In the genomic region with DNA sequence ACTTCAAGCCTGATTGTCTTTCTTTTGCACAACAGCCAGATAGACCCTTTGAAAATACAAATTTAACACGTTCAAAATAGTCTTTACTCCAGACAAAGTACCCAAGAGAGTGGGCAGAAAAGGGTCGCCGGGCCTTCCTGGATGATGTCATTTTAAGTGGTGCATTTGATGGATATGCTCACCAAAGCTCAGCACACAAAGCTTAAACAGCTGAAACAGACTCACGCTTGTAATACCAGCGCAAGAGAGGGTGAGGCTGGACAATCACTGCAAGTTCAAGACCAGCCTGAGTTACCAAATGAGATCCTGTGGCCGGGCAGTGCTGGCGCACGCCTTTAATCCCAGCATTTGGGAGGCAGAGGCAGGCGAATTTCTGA, we compare ENCODE assay signal across 9 mouse cellular contexts. TPM values are rescaled to one million over a fixed set of nuclear protein-coding genes. Genes with fewer than 3 reads are reported as not detected.
DNase-seq lines count a peak whose midpoint lies in the region; ATAC-seq and TF ChIP-seq lines count a peak whose summit lies in the region.
"Had no signal": no experiment of that assay in that cellular context is flagged by ENCODE, and none has a peak within 500 bp of the region (broad histone marks: within the 10 kb centered on the region; RNA-seq: fewer than 3 reads in every experiment).

No protein-coding gene starts in this region.

- intact Hi-C loops in gastrocnemius, adult 2 months (cut with DNase I): no loop called here

- 34% methylated on average over 9 of the region's 9 CpGs for WGBS in hindbrain, embryonic 10.5 days
- 35% methylated on average over 9 of the region's 9 CpGs for WGBS in liver, embryonic 15.5 days (ENCODE audit: insufficient replicate concordance)

- no peaks in the 10 kb centered on the region for H3K27me3 ChIP-seq in CH12.LX (replicated peaks)
- H3K27me3 ChIP-seq in hindbrain, embryonic 10.5 days (ENCODE audit: insufficient read depth, poor library complexity, severe bottlenecking): no peaks in the 10 kb centered on the region; the same call in 1 of the 2 replicates
- H3K27me3 ChIP-seq in liver, embryonic 15.5 days: no peaks in the 10 kb centered on the region; the same call in 1 of the 2 replicates

- no peak for TF ChIP-seq POLR2A in CH12.LX (IDR thresholded peaks at IDR 0.05; ENCODE audit: low read depth, low read length)

- H3K36me3 ChIP-seq in CH12.LX (replicated peaks in 1 of 2; ENCODE audit: control insufficient read depth in 1 of 2, insufficient read depth in 1 of 2, low read length in 1 of 2): peaks cover 9 to 28% of the 10 kb centered on the region in 2 experiments
- H3K36me3 ChIP-seq in hindbrain, embryonic 10.5 days: peaks cover 22% of the 10 kb centered on the region
- H3K36me3 ChIP-seq in liver, embryonic 15.5 days (replicated peaks): peaks cover 5% of the 10 kb centered on the region; the same call in 1 of the 2 replicates

- no peaks in the 10 kb centered on the region for H3K9me3 ChIP-seq in CH12.LX (replicated peaks; ENCODE audit: low read length)
- no peaks in the 10 kb centered on the region for H3K9me3 ChIP-seq in hindbrain, embryonic 10.5 days
- H3K9me3 ChIP-seq in liver, embryonic 15.5 days (replicated peaks): no peaks in the 10 kb centered on the region

- no peak for TF ChIP-seq CTCF in gastrocnemius, adult 2 months (IDR thresholded peaks at IDR 0.05)
- no peak for TF ChIP-seq CTCF in CH12.LX (conservative IDR thresholded peaks at IDR 0.05 in 1 of 2, IDR thresholded peaks at IDR 0.05 in 1 of 2; ENCODE audit: low read depth in 2 of 2, low read length in 2 of 2)

- H3K4me1 ChIP-seq in CH12.LX (ENCODE audit: control insufficient read depth in 1 of 2, insufficient read depth in 2 of 2): peaks cover 22 to 57% of the 10 kb centered on the region in 2 experiments
- H3K4me1 ChIP-seq in hindbrain, embryonic 10.5 days (replicated peaks): peaks cover 31% of the 10 kb centered on the region
- H3K4me1 ChIP-seq in liver, embryonic 15.5 days (replicated peaks): peaks cover 53% of the 10 kb centered on the region

- DNase-seq in gastrocnemius, adult 2 months: no peak
- no peak for DNase-seq in gastrocnemius, adult 8-10 months (ENCODE audit: low spot score in 2 of 2)
- DNase-seq in CH12.LX (ENCODE audit: extremely low read depth) (no peak), MN1 (ENCODE audit: low spot score) (no peak)
- no peak for DNase-seq in hindbrain, embryonic 10.5 days (ENCODE audit: low spot score)
- no peak for DNase-seq in right cerebral cortex, postnatal 10 days (ENCODE audit: low spot score in 2 of 2)

- H3K9ac ChIP-seq in CH12.LX (ENCODE audit: insufficient read depth, low read depth): no peak overlapping the region
- H3K9ac ChIP-seq in liver, embryonic 15.5 days: no peak overlapping the region

- H3K27ac ChIP-seq in gastrocnemius, adult 2 months: no peak overlapping the region
- 0 out of 2 replicates have a peak overlapping the region, but pooled peaks have one; percentile 20 for H3K27ac ChIP-seq in CH12.LX (ENCODE audit: insufficient read depth, low read depth)
- H3K27ac ChIP-seq in hindbrain, embryonic 10.5 days: peak overlapping the region; percentile 87
- H3K27ac ChIP-seq in liver, embryonic 15.5 days (replicated peaks): no peak overlapping the region

- in situ Hi-C loops in CH12.LX (cut with MboI; ENCODE audit: low pct_ligation_motif_present, low pct_unique_long_range_greater_than_20kb, low sequenced_read_pairs): no loop called here

- ATAC-seq in liver, embryonic 15.5 days (ENCODE audit: insufficient read depth): no peak
- no peak for ATAC-seq in megakaryocyte-erythroid progenitor cell, adult 5-6 weeks (replicated peaks; ENCODE audit: low FRiP score, low TSS enrichment, poor library complexity, severe bottlenecking)

- TF ChIP-seq RAD21 in CH12.LX (IDR thresholded peaks at IDR 0.05; ENCODE audit: low read depth, low read length): no peak

- peaks cover 27% of the 10 kb centered on the region for H3K79me2 ChIP-seq in CH12.LX (replicated peaks; ENCODE audit: control insufficient read depth, extremely low read depth, insufficient read depth, poor library complexity, severe bottlenecking)

- peak overlapping the region; percentile 92 for H3K4me3 ChIP-seq in gastrocnemius, adult 2 months
- no peak overlapping the region for H3K4me3 ChIP-seq in CH12.LX (replicated peaks in 1 of 3; ENCODE audit: low read depth in 2 of 3, low read length in 2 of 3, poor library complexity in 1 of 3)
- peak overlapping the region; percentile 80 for H3K4me3 ChIP-seq in hindbrain, embryonic 10.5 days
- peak overlapping the region; percentile 4; the same call in 1 of the 2 replicates for H3K4me3 ChIP-seq in liver, embryonic 15.5 days (replicated peaks)

- dilution Hi-C loops in CH12.LX (cut with MboI; ENCODE audit: extremely low pct_ligation_motif_present, extremely low pct_unique_long_range_greater_than_20kb, low sequenced_read_pairs): no loop called here

- H3K4me2 ChIP-seq in CH12.LX (ENCODE audit: insufficient read depth, low read depth, poor library complexity, severe bottlenecking): peak overlapping the region; percentile 55; the same call in 1 of the 2 replicates
- H3K4me2 ChIP-seq in liver, embryonic 15.5 days: peak overlapping the region; percentile 100

- TF ChIP-seq EP300 in CH12.LX (IDR thresholded peaks at IDR 0.05; ENCODE audit: low read length): no peak

TF ChIP-seq in CH12.LX, 34 proteins besides CTCF, POLR2A, EP300 and RAD21 (continues in another document):
- TF ChIP-seq NRF1 (IDR thresholded peaks at IDR 0.05; ENCODE audit: low read depth, low read length) (no peak), BHLHE40 (IDR thresholded peaks at IDR 0.05; ENCODE audit: low read depth, low read length) (no peak), MXI1 (IDR thresholded peaks at IDR 0.05; ENCODE audit: low read depth, low read length) (no peak), USF1 (IDR thresholded peaks at IDR 0.05; ENCODE audit: low read depth, low read length) (no peak), CHD2 (IDR thresholded peaks at IDR 0.05; ENCODE audit: low read length) (no peak), PAX5 (IDR thresholded peaks at IDR 0.05; ENCODE audit: low read length) (no peak), POLR2AphosphoS2 (IDR thresholded peaks at IDR 0.05; ENCODE audit: low read depth, low read length) (no peak), HCFC1 (IDR thresholded peaks at IDR 0.05; ENCODE audit: low read depth, low read length) (no peak), JUND (conservative IDR thresholded peaks at IDR 0.05; ENCODE audit: low read depth, low read length) (no peak)

RNA-seq across cellular contexts. Expression of a gene that starts 0.4 kb away (rescaled TPM):
- 1 to 10 TPM; 6.4 to 7.6 TPM for total RNA-seq in gastrocnemius, adult 2 months (2021)
- 10 to 100 TPM in 1 of 4 experiments, 1 to 10 TPM in 3; 7.2 to 10.2 (median 8.2) TPM for total RNA-seq in gastrocnemius, adult 8-10 months (2022)
- 59.3 and 64.9 TPM in 2 replicates for total RNA-seq in CH12.LX (2012; rRNA removed)
- total RNA-seq in CH12.LX (2014; rRNA removed): 40.5 and 40.7 TPM in 2 replicates
- 153 and 224 TPM in 2 replicates for polyA plus RNA-seq in CH12.LX (2012; ENCODE audit: insufficient read length, low read depth)
- polyA plus RNA-seq in hindbrain, embryonic 10.5 days (2016; fragmentation: Nextera tagmentation; extraction: Ambion mirVana): 84.8 and 86.3 TPM in 2 replicates
- 56.9 and 68.4 TPM in 2 replicates for polyA plus RNA-seq in liver, embryonic 15.5 days (2015; fragmentation: Nextera tagmentation; extraction: Ambion mirVana)
- 46.2 and 57.3 TPM in 2 replicates for total RNA-seq in megakaryocyte-erythroid progenitor cell, adult 5-6 weeks (2014; fragmentation: Nextera tagmentation)
- total RNA-seq in megakaryocyte-erythroid progenitor cell, adult 5-6 weeks (2017): 47.7 and 59.5 TPM in 2 replicates

RNA-seq across cellular contexts. Expression of a gene that starts 10.1 kb away (rescaled TPM):
- total RNA-seq in gastrocnemius, adult 2 months (2021): 1 to 10 TPM; 1.6 to 2.1 TPM
- 1 to 10 TPM in 2 of 4 experiments, under 1 TPM in 2; 0.67 to 1.9 (median 0.90) TPM for total RNA-seq in gastrocnemius, adult 8-10 months (2022)
- total RNA-seq in CH12.LX (2012; rRNA removed) (0.08 and 0.13 TPM in 2 replicates), CH12.LX (2014; rRNA removed) (not detected in 2 replicates)
- polyA plus RNA-seq in CH12.LX (2012; ENCODE audit: insufficient read length, low read depth): 0.43 and 0.45 TPM in 2 replicates
- 13.8 and 33.7 TPM in 2 replicates for polyA plus RNA-seq in hindbrain, embryonic 10.5 days (2016; fragmentation: Nextera tagmentation; extraction: Ambion mirVana)
- 0.91 and 0.96 TPM in 2 replicates for polyA plus RNA-seq in liver, embryonic 15.5 days (2015; fragmentation: Nextera tagmentation; extraction: Ambion mirVana)
- total RNA-seq in megakaryocyte-erythroid progenitor cell, adult 5-6 weeks (2014; fragmentation: Nextera tagmentation): not detected in 2 replicates
- total RNA-seq in megakaryocyte-erythroid progenitor cell, adult 5-6 weeks (2017): not detected in 2 replicates

RNA-seq across cellular contexts. Expression of a gene that starts 34.3 kb away (rescaled TPM):
- total RNA-seq in gastrocnemius, adult 2 months (2021): 10 to 100 TPM; 16.2 to 17.2 TPM
- total RNA-seq in gastrocnemius, adult 8-10 months (2022): 10 to 100 TPM; 15.6 to 17.9 (median 15.9) TPM
- total RNA-seq in CH12.LX (2012; rRNA removed) (120 and 128 TPM in 2 replicates), CH12.LX (2014; rRNA removed) (48.3 and 51.8 TPM in 2 replicates)
- polyA plus RNA-seq in CH12.LX (2012; ENCODE audit: insufficient read length, low read depth): 140 and 153 TPM in 2 replicates
- polyA plus RNA-seq in hindbrain, embryonic 10.5 days (2016; fragmentation: Nextera tagmentation; extraction: Ambion mirVana): 37.3 and 39.0 TPM in 2 replicates
- 17.5 and 17.8 TPM in 2 replicates for polyA plus RNA-seq in liver, embryonic 15.5 days (2015; fragmentation: Nextera tagmentation; extraction: Ambion mirVana)
- 62.0 and 90.7 TPM in 2 replicates for total RNA-seq in megakaryocyte-erythroid progenitor cell, adult 5-6 weeks (2014; fragmentation: Nextera tagmentation)
- total RNA-seq in megakaryocyte-erythroid progenitor cell, adult 5-6 weeks (2017): 30.5 and 33.1 TPM in 2 replicates

RNA-seq across cellular contexts. Expression of a gene that starts 53.9 kb away (rescaled TPM):
- total RNA-seq in gastrocnemius, adult 2 months (2021): not detected
- not detected for total RNA-seq in gastrocnemius, adult 8-10 months (2022)
- total RNA-seq in CH12.LX (2012; rRNA removed) (not detected in 2 replicates), CH12.LX (2014; rRNA removed) (not detected in 2 replicates)
- not detected in 2 replicates for polyA plus RNA-seq in CH12.LX (2012; ENCODE audit: insufficient read length, low read depth)
- not detected in 2 replicates for polyA plus RNA-seq in hindbrain, embryonic 10.5 days (2016; fragmentation: Nextera tagmentation; extraction: Ambion mirVana)
- not detected in 2 replicates for polyA plus RNA-seq in liver, embryonic 15.5 days (2015; fragmentation: Nextera tagmentation; extraction: Ambion mirVana)
- not detected in 2 replicates for total RNA-seq in megakaryocyte-erythroid progenitor cell, adult 5-6 weeks (2014; fragmentation: Nextera tagmentation)
- not detected in 2 replicates for total RNA-seq in megakaryocyte-erythroid progenitor cell, adult 5-6 weeks (2017)
- total RNA-seq: layer of hippocampus, adult 18-20 months had no signal

RNA-seq across cellular contexts. Expression of a gene that starts 54.3 kb away (rescaled TPM):
- total RNA-seq in gastrocnemius, adult 2 months (2021): 1,000 to 10,000 TPM; 1,155 to 1,439 TPM
- total RNA-seq in gastrocnemius, adult 8-10 months (2022): 1,000 to 10,000 TPM; 1,068 to 1,166 (median 1,137) TPM
- total RNA-seq in CH12.LX (2012; rRNA removed): 177 and 190 TPM in 2 replicates
- 150 and 161 TPM in 2 replicates for total RNA-seq in CH12.LX (2014; rRNA removed)
- polyA plus RNA-seq in CH12.LX (2012; ENCODE audit: insufficient read length, low read depth): 205 and 222 TPM in 2 replicates
- 157 and 175 TPM in 2 replicates for polyA plus RNA-seq in hindbrain, embryonic 10.5 days (2016; fragmentation: Nextera tagmentation; extraction: Ambion mirVana)
- 98.9 and 107 TPM in 2 replicates for polyA plus RNA-seq in liver, embryonic 15.5 days (2015; fragmentation: Nextera tagmentation; extraction: Ambion mirVana)
- 162 and 178 TPM in 2 replicates for total RNA-seq in megakaryocyte-erythroid progenitor cell, adult 5-6 weeks (2014; fragmentation: Nextera tagmentation)
- total RNA-seq in megakaryocyte-erythroid progenitor cell, adult 5-6 weeks (2017): 171 and 185 TPM in 2 replicates

Comparison
In these comparisons a context has a peak if more than half of its experiments do, and no peak if none do; other contexts are left out.
1. H3K27ac ChIP-seq: peak in CH12.LX (single experiment) and hindbrain, embryonic 10.5 days (single experiment); none in gastrocnemius, adult 2 months (single experiment) and liver, embryonic 15.5 days (single experiment).
2. H3K4me3 ChIP-seq: peak in gastrocnemius, adult 2 months (single experiment), hindbrain, embryonic 10.5 days (single experiment) and liver, embryonic 15.5 days (single experiment); none in CH12.LX (0 of 3).